Mouse (Mus musculus) brain, embryonic 14.5 days (tissue): ENCODE measurements around the gene Uba7.

Source experiments
- CTCF ChIP-seq: fragments of 200-500 bp; IDR thresholded peaks from 2 replicates; pipeline ENCODE4 v1.5.1; 2012; ENCODE audit warnings: inconsistent platforms, mild to moderate bottlenecking, moderate library complexity, borderline replicate concordance; ENCODE audit not compliant: insufficient read depth, insufficient read length; ENCODE audit errors: extremely low read depth
- POLR2A ChIP-seq: fragments of 200-500 bp; IDR thresholded peaks from 2 replicates; pipeline ENCODE4 v1.6.1; 2012; ENCODE audit warnings: mild to moderate bottlenecking, inconsistent platforms, borderline replicate concordance; ENCODE audit not compliant: poor library complexity, insufficient read depth, insufficient read length, severe bottlenecking; ENCODE audit errors: extremely low read depth

- TF ChIP-seq CTCF (no peak), POLR2A (no peak)
These were observed 47.9 kb downstream of the Uba7 start for GRCm38 (mm10) chr9:108023216-108023615.
